Mouse (Mus musculus) liver, adult 2 months (tissue): ENCODE measurements around the gene Ppfia3.
A peak's percentile ranks its signal among the peaks of the same experiment; 100 is the strongest.

Experiments
- CTCF ChIP-seq: fragments of 200-500 bp; IDR thresholded peaks from 2 replicates; pipeline ENCODE4 v1.5.1; 2011; ENCODE audit warnings: low read depth, low read length, control low read depth
- POLR2A ChIP-seq: fragments of 200-500 bp; IDR thresholded peaks from 2 replicates; pipeline ENCODE4 v1.6.1; 2011; ENCODE audit warnings: low read length, control low read depth; ENCODE audit not compliant: insufficient read depth; ENCODE audit errors: extremely low read depth

- peak; percentile 23; the same call in 1 of the 2 replicates for TF ChIP-seq CTCF
- no peak for TF ChIP-seq POLR2A
Observed at GRCm38 (mm10) chr7:45331502-45331901, 35.3 kb downstream of the Ppfia3 start.
